Mouse (Mus musculus): Measurements from ENCODE around the gene Slc16a2. TPM values are rescaled to one million over a fixed set of nuclear protein-coding genes. Genes with fewer than 3 reads are reported as not detected.

The Slc16a2 gene
- 36.2 and 37.9 TPM in 2 replicates for polyA plus RNA-seq (2012; rRNA removed)

DNA sequence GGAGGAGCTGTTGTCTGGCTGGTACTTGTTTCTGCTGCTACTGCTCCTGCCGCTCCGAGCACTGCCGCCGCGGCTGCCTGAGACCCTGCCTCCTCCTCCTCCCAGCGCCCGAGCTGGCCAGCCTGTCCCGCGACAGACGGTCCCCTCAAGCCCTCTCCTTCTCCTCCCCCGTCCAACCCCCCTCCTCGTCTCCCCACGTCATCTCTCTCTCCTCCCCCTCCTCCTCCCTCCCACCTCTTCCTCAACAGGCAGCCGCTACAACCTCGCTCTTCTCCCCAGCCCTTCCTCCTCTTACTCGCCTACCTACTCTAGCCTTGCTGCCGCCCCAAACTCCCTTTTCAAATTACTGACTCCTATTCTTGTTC is at the start of gene Slc16a2:
Gene Slc16a2 (minus strand): TSS at position 152 of the 365 bp plus-strand sequence.
- DNase-seq (ENCODE audit: low read depth): peak; percentile 93
- TF ChIP-seq POLR2A (IDR thresholded peaks at IDR 0.05; ENCODE audit: borderline replicate concordance, extremely low read depth, insufficient read depth, insufficient read length, poor library complexity, severe bottlenecking) (peak; percentile 52; the same call in 1 of the 2 replicates), CTCF (IDR thresholded peaks at IDR 0.05; ENCODE audit: borderline replicate concordance, extremely low read depth, insufficient read depth, insufficient read length) (no peak)

DNA sequence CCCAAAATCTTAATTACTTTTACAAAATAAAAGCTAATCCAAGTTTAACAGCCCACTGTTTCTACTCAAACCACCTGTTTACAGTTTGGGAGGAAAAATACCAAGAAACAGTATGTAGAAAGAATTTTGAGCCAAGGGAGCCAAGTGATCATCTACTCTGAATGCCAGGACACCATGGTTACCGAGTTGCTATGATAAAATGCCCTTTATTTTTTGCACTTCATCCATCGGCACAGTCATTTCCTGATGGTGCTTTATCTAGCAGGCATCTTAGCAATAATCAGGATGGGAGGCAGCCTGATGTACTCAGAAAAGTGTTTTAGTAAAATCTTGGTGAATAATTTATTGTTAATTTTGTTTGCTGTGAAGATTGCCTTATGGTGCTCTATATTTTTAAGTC is 41.7 kb upstream of the Slc16a2 start:
- peak; percentile 47 for DNase-seq (ENCODE audit: low read depth)
- TF ChIP-seq CTCF (IDR thresholded peaks at IDR 0.05; ENCODE audit: borderline replicate concordance, extremely low read depth, insufficient read depth, insufficient read length) (no peak), POLR2A (IDR thresholded peaks at IDR 0.05; ENCODE audit: borderline replicate concordance, extremely low read depth, insufficient read depth, insufficient read length, poor library complexity, severe bottlenecking) (no peak)

DNA sequence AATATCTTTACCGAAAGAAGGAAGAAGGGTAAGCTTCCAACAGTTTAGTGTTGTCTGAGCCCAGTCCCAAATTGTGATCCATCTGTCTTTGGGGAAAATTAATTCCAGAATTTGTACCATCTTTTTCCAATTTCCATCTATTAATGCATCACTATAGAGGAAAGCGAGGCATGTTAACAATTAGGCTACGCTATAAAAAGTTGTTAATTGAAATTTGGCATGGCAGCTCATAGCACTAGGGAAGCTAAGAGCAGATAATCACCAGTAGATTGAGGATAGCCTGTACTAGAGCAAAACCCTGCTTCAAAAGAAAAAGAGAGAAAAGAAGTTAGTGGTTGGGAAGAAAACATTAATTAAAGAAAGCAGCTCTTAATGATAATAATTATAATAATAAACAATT is 41.1 kb upstream of the Slc16a2 start:
- TF ChIP-seq CTCF (IDR thresholded peaks at IDR 0.05; ENCODE audit: borderline replicate concordance, extremely low read depth, insufficient read depth, insufficient read length) (no peak), POLR2A (IDR thresholded peaks at IDR 0.05; ENCODE audit: borderline replicate concordance, extremely low read depth, insufficient read depth, insufficient read length, poor library complexity, severe bottlenecking) (no peak)
- peak; percentile 58 for DNase-seq (ENCODE audit: low read depth)

DNA sequence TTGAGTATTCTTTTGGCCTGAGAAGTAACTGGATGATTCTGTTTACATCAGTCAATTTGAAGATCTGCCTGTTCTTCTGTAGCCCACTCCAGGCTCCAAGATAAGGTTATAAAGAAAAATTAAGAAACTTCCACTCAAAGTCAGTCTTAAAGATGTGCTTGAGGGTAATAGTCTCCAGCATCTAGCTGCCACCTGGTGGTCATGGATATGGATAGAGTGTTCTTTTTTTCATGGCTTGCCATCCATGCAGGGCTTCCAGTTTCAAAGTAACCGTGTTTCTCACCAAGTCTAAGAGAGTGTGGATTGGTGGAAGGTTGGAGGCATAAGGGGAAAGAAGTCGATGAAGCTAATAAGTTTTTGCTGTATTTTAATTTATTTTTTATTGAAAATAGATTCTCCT is 23.5 kb upstream of the Slc16a2 start:
- TF ChIP-seq CTCF (IDR thresholded peaks at IDR 0.05; ENCODE audit: borderline replicate concordance, extremely low read depth, insufficient read depth, insufficient read length) (peak; percentile 34; the same call in 1 of the 2 replicates), POLR2A (IDR thresholded peaks at IDR 0.05; ENCODE audit: borderline replicate concordance, extremely low read depth, insufficient read depth, insufficient read length, poor library complexity, severe bottlenecking) (no peak)

DNA sequence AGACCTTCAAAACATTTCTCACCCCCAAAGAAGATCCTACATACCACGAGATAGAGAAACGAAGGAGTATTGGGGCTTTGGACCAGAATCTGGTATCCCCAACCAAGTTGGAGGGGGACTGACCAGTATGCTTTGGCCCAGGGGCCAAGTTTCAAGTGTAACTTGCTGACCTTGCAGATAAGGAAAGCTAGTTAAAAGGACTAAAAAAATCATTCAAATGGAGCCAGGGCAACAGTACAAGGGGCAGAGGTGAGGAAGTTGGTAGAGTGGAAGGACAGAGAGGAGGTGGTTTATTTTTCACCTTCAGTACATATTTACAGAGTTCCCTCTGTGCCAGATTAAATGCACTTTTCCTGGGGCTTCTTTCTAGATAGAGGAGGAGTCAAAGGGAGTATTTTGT is 7.1 kb upstream of the Slc16a2 start:
- no peak for DNase-seq (ENCODE audit: low read depth)
- TF ChIP-seq CTCF (IDR thresholded peaks at IDR 0.05; ENCODE audit: borderline replicate concordance, extremely low read depth, insufficient read depth, insufficient read length) (no peak), POLR2A (IDR thresholded peaks at IDR 0.05; ENCODE audit: borderline replicate concordance, extremely low read depth, insufficient read depth, insufficient read length, poor library complexity, severe bottlenecking) (no peak)

More for the DNA sequence above, 23.5 kb upstream of the Slc16a2 start:
- peak; percentile 64 for DNase-seq (ENCODE audit: low read depth)

DNA sequence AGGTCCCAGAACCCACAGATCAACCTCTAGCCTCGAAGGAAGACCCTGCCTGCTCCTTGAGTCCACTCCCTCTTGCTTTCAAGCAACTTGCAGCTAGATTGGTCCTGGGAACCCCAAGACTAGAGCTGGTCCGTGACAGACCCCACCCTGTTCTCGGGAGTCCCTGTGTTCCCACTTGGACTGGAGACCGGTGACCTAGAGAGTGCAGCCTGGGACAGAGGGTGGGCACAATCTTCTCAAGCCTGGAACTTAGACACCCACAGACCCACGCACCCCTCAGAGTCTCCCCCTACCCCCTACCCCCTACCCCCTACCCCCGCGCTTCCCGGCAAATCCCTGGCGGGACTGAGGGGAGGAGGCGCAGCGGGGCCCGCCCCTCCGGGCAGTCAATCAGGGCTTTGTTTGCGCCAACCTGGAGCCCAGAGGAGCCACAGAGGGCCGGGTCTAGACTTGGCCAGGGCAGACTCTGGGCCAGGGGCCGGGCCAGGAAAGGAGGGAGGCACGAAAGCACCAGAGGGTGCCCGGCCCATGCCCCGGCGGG is 558 bp upstream of the Slc16a2 start:
- TF ChIP-seq POLR2A (IDR thresholded peaks at IDR 0.05; ENCODE audit: borderline replicate concordance, extremely low read depth, insufficient read depth, insufficient read length, poor library complexity, severe bottlenecking): no peak
- TF ChIP-seq CTCF (IDR thresholded peaks at IDR 0.05; ENCODE audit: borderline replicate concordance, extremely low read depth, insufficient read depth, insufficient read length): no peak

DNA sequence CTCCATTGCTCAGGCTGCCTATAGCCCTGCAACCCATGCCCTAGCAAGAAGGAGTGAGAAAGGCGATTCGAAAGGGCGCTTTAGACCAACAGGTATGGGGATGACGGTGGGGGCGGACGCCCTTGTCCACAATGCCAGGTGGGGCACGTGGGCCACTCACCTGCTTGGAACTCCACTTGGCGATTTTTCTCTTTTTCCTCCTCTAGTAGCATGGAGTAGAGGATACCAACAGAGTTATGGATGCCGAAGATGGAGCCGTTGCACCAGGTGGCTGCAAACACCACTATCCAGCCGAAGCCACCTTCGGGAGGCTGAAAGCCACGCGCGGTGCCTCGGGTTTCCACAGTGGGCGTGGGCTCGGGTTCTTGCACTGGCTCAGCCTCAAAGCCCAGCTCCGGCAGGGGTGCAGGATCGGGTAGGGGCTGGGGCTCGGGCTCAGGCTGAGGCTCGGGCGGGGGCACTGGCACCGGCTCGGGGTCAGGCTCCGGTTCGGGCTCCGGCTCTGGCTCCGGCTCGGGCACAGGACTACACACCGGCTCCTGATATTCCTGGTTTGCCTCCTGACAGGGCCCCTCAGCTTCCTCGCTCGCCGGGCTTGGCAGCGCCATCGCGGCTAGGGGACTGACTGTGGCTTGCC is 470 bp downstream of the Slc16a2 start:
- DNase-seq (ENCODE audit: low read depth): peak; percentile 10
- no peak for TF ChIP-seq CTCF (IDR thresholded peaks at IDR 0.05; ENCODE audit: borderline replicate concordance, extremely low read depth, insufficient read depth, insufficient read length)
- no peak for TF ChIP-seq POLR2A (IDR thresholded peaks at IDR 0.05; ENCODE audit: borderline replicate concordance, extremely low read depth, insufficient read depth, insufficient read length, poor library complexity, severe bottlenecking)

More for the DNA sequence above, 558 bp upstream of the Slc16a2 start:
- peak; percentile 65 for DNase-seq (ENCODE audit: low read depth)

DNA sequence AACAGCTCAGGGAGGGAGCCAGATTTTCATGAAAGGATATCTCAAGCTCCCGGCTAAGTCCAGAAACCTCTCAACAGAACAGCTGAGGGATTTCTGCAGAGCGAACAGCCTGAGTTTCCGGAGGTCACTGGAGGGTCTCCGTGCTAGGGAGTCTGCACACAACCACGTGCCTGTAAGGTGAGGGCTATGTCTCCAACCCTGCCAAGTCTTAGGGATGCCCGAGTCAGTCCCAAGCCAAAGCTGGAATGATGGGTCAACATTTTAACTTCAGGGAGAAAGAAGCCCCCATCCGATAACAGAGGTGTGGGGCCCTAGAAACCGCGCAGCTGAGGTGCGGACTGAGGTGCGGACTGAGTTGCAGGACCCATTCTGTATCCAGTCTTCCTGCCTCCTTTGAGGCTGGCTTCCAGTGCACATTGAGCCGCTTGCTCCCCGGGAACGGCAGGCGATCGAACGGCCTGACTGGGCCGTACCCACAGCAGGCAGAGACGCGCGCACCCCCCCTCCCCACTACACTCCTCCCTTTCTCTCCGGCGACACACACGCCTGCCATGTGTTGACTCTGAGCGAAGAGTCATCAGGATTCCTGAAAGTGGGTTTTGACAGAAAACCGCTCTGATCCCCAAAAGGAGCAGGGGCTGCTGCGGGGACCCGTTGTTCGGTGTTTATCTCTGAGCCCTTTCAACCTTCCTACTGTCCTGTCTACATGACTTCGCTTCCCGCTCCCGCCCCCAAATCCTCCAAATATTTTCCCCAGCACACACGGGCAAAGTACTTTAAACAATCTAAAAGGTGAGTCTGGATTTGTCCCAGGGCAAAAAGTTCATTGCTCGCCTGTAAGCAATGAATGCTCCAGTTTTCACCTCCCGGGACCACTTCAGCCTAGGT is 1.2 kb downstream of the Slc16a2 start:
- DNase-seq (ENCODE audit: low read depth): peak; percentile 32
- TF ChIP-seq POLR2A (IDR thresholded peaks at IDR 0.05; ENCODE audit: borderline replicate concordance, extremely low read depth, insufficient read depth, insufficient read length, poor library complexity, severe bottlenecking) (no peak), CTCF (IDR thresholded peaks at IDR 0.05; ENCODE audit: borderline replicate concordance, extremely low read depth, insufficient read depth, insufficient read length) (no peak)

DNA sequence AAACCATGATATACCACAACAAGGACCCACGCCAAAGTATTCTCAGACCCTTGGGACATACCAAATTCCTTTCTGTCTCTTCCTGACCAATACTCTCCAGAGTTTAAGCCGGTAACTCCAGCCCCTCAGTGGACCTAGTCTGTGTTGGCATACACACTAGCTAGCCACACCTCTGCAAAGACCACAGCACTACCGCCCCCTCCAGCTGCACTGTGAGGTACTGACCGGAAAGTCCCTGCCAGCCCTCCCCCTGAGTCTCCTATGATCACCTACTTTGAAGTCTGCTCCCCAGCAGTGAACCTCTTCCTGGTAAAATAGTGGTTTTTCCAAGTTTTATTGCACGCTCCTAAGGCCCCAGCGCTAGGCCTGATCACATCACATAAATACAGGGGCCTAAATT is 2.5 kb downstream of the Slc16a2 start:
- DNase-seq (ENCODE audit: low read depth): peak; percentile 6
- no peak for TF ChIP-seq POLR2A (IDR thresholded peaks at IDR 0.05; ENCODE audit: borderline replicate concordance, extremely low read depth, insufficient read depth, insufficient read length, poor library complexity, severe bottlenecking)
- no peak for TF ChIP-seq CTCF (IDR thresholded peaks at IDR 0.05; ENCODE audit: borderline replicate concordance, extremely low read depth, insufficient read depth, insufficient read length)

DNA sequence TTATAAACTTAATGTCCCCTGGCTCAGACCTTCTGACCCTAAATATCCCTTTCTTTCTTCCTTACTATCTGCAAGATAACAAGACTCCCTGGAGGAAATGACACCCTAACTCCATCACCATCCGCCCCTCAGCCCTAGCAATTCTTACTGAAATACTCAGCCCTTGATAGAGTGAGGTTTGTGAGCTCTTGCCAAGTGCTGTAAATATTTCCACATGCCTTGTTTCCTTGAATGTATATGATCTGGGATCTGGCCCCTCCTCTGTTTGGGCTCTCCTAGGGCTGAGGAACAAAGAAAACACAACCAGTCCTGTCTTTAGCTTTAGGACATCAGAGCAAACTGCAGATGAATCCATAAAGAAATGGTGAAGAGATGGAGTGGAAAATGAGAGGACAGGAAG is 9.1 kb downstream of the Slc16a2 start:
- no peak for TF ChIP-seq CTCF (IDR thresholded peaks at IDR 0.05; ENCODE audit: borderline replicate concordance, extremely low read depth, insufficient read depth, insufficient read length)
- TF ChIP-seq POLR2A (IDR thresholded peaks at IDR 0.05; ENCODE audit: borderline replicate concordance, extremely low read depth, insufficient read depth, insufficient read length, poor library complexity, severe bottlenecking): no peak
- no peak for DNase-seq (ENCODE audit: low read depth)

DNA sequence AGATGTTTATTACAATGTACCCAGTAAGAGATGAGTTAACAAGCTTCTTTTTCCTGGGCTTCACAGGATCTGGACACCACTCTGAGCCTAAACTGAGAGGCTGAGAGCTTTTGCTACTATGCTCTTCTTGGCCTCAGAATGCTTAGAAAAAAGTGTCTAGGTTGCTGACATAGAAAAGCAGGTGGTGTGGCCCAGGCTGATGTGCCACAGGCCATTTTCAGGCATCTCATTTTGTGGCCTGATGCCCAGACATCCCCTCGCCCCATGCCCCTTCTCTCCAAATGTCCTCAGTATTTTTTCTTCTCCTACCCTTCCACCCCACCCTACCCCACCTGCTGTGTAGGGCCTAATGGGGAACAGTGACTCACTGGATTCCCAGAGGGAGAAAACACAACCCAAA is 11.3 kb downstream of the Slc16a2 start:
- TF ChIP-seq CTCF (IDR thresholded peaks at IDR 0.05; ENCODE audit: borderline replicate concordance, extremely low read depth, insufficient read depth, insufficient read length) (no peak), POLR2A (IDR thresholded peaks at IDR 0.05; ENCODE audit: borderline replicate concordance, extremely low read depth, insufficient read depth, insufficient read length, poor library complexity, severe bottlenecking) (no peak)
- DNase-seq (ENCODE audit: low read depth): no peak

All from brain, embryonic 14.5 days (tissue).